Mouse (Mus musculus) right cerebral cortex, adult 2 months (tissue): ENCODE data around the gene Dock3.
A peak's percentile ranks its signal among the peaks of the same experiment; 100 is the strongest.
"Not testable (repeated sequence)": the region's sequence is repeated elsewhere in the genome, so short reads cannot be mapped to it uniquely, and the experiment has no call there.

ENCODE experiments used
- DNase-seq, 2 experiments: peaks; one replicate each; pipeline ENCODE4 v3.0.0; 2021 to 2022; ENCODE audit warnings: low spot score in 2 of 2

The Dock3 gene

DNA sequence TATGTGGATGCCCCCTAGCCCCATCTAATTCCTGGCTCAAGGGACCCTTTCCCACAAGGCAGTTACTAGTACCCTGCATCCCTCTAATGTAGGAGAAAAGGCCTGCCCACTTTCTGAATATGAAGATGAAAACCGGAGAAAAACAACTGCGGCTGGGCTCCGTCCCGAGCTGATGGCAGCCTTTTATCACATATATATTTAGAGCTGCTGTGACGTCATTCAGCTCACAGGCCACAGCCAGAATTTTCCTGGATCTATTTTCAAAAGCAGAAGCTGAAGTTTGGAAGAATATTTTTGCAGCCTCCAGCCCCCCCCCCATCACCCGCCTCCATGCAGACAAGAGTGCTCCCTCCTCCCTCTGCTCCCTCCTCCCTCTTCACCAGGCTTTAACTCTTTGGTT is 27.9 kb upstream of the Dock3 start:
- DNase-seq, result peak; percentile 74 to 80

DNA sequence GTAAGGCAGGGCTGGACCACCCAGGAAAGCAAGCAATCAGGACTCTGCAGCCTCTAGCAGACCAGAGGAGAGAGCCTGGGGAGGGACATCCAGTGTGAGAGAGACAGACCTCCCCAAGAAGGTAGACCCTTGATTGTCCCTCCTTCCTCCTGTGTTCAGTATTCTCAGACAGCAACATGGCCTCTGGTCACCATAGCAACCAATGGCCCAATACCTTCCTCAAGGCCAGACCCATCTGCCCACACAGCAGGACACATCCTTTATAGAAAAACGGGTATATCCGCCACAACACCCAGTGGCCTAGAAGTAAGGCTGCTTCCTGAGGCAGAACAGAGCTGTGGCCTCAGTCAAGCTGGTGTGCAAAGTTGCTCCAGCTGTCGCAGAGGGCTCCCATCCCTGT is 23.9 kb upstream of the Dock3 start:
- no peak for DNase-seq

DNA sequence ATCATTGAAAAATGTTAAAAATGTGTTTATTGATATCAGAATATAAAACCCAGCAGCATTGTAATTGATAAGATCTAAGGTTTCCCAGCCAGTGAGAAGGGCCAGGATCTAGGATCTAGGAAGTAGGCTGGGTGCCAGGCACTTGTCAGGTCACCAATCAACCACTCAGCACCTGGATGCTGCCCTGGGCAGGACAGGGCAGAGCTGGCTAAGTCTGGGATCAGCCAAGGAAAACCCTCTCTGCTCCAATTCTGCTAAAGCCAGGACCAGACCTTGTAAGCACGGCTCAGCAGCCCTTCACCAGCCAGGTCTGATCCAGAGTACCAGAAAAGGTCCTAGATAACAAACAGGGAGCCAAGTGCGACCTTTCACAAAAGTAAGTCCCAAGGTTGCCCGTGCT is 23.2 kb upstream of the Dock3 start:
- DNase-seq, result no peak

DNA sequence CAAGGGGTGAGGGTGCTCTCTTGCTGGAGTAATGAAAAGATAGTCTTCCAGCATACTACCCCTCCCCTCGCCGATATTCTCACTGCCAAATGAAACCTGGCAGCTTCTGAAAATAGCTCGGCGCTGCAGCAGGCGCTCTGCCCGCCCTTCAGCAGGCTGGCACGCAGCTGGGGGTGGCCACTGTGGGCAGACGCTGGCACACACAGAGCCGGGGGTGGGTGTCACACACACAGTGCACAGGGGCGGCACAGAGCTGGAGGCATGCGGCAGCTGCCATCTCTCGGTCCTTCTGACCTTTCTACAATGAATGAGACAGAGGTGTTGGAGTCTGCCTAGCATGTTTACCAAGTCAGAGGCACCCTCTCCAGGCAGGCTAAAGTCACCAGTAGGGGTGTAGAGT is 22.8 kb upstream of the Dock3 start:
- DNase-seq, result peak; percentile 81 to 86

DNA sequence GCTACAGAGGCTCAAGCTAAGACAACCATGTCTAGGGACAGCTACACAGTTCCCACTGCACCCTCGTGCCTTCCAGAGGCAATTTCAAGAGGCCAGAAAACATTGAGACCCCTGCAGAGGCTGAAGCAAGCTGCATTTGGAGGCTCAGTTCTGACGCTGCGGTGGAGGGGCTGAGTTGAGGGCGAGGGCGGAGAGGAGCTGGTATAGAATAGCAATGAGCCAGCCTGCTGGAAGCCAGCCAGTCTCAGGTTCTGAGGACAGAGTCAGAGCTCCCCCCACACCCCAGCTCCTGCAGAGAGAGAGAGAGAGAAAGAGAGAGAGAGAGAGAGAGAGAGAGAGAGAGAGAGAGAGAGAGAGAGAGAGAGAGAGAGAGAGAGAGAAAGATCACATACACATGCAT is 20.5 kb upstream of the Dock3 start:
- DNase-seq, result peak; percentile 84

DNA sequence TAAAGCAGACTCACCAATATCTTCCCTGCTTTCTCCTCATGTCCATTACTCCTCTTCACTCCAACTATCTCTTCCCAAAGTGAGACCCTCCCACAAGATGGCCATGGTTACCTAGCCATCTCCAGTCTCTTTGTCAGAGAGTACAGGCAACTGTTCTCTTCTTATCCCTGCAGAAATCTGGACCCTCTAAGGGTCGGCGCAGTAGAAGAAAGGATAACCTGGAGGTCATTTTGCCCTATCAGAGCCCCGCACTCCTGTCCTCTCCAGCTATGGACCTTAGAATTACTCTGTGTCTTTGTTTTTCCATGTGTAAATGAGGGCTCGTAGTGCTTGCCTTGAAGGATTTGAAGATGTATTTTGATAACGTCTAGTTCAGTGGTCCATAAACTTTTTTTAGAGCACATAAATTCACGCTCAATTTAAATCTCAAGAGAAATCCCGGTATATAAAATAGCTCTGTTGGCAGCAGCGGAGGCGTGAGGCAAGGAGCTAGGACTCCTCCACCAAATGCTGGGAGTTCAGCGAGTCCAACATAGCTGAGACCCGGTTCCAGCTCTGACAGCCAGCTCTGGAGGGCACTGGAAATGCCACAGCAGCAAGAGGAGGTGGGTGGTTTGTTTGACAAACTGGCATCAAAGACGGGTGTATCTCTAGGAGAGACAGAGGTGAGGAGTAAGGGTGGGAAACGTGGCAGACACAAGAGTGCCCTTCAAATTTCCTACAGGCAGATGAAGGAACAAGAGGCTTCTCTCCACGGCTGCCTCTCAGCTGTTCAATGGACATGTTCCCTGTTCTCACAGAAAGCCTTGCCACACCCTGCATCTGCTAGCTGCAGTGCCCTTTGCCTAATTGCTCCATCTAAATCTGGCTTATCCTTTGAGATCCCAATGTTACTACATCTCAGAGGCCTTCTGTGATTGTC is 19.0 kb upstream of the Dock3 start:
- peak in 1 of 2 experiments; percentile 67 for DNase-seq

DNA sequence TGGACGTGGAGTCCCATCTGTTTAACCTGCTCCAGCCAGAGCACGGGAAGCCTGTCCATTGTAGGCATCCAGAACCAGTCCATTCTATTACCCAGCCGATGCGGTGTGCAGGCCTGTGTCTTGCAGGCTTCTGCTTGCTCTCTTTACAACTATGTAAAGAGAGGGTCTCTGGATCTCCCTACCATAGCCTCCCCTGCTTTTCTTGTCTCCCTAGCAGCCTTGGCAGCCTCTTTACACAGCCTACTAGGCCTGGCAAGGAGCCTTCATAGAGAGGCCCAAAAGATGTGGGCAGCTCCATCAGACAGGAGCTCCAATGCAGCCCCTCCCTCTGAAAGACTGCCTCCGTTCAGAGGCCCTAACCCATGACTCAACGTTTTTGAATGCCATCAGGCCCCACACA is 17.4 kb upstream of the Dock3 start:
- DNase-seq, result peak in 1 of 2 experiments; percentile 63

DNA sequence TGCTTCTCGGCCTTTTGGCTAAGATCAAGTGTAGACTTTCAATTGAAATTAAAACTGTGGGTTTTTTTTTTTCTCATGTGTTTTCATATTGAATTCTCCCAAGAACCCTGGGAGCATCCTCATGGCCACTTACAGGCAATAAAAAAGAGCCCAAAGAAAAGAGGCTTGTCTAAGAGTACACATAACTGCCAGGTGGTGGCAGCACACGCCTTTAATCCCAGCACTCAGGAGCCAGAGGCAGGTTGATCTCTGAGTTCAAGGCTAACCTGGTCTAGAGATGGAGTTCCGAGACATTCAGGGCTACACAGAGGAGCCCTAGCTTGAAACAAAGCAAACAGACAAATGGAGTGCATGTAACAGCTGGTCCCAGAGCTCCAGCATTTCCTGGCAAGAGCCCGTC is 14.5 kb upstream of the Dock3 start:
- DNase-seq, result no peak

DNA sequence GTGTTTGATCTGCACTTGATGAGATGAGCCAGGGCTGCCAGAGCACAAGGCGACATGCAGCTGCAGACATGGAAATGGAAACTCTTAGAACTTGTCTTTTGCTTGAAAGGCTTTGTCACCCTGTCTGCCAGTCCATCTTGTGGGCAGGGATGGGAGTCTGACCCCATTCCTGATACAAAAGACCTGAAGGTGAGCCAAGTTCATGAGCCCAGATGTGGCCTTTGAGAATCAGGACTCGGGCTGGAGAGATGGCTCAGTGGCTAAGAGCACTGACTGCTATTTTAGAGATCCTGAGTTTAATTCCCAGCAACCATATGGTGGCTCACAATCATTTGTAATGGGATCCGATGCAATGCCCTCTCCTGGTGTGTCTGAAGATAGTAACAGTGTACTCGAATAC is 13.6 kb upstream of the Dock3 start:
- DNase-seq, result no peak

DNA sequence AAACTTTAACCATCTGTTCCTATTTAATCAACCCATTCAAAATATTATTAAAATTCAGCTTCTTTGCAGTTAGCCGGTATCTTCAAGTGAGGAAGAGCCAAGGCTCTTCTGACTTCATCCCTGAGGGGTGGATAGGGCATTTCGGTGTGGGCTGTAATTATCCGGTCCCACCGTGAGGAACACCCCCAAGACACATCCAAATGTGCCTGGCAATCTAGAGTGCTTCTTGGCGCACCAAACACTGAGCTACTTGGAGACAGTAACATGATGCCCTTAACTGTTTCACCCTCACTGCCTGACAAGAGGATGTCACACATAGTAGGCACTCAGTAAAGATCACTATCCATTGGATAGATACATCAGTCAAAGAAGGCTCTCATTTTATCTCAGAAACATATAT is 4.4 kb upstream of the Dock3 start:
- DNase-seq, result no peak

DNA sequence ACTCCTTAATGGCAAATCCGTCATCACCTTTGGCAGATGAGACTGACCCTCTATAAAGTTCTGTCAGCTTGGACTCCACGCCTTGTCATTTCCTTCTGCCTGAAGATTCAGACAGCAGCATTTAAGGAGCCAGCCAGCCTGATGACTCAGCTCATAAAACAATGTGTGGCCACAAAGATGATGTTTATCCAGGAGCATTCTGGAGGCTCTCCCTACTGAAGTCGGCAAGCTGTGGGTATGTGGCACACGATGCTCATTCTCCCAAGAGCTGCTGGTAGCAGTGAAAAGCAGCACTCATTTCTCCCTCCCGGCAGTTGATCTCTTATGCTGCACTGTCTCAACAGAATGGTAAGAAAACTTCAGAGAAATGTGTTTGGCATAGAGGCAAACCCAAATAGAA is 3.6 kb upstream of the Dock3 start:
- DNase-seq, result peak; percentile 65 to 69

DNA sequence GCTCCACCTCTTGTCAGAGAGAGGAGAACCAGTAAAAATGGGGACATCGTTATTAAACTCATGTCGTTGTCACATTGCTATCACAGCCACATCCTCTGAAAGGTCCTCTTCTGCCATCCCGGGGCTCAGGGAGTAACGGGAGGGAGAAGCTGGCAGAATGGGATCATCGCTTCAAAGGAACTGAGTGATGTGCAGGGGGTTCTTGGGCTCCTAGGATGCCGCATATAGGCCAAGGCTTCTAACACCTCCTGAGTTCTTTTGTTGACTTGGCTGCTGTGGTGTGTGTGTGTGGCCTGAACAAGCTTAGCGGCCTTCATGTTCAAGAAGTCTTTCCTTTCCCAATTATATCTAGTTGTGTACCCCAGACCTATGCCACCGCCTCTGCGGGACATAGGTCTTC is 431 bp upstream of the Dock3 start:
- DNase-seq, result no peak

DNA sequence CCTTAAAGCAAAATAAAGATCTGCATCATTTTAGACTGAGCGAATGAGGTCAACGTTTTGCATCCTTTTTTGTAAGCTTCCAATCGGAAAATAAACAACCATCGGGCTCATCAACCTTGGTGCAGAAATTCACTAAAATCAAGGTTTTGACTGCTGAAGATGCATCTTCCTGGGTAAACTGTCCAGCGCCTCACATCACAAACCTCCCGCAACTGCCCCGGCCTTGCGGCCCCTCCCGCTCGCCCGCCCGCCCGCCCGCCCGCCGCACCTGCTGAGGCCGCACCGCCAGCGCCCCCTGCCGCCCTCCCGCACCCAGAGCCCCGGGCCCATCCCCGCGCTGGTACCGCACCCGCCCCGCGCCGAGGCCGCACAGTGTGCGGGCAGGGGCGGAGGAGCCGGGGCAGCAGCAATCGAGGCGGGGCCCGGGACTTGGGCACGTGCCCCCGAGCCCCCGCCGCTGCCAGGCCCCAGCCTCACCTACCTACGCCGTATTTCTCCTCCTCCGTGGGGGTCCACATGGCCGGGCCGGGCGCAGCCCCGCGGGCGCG is 644 bp downstream of the Dock3 start:
- peak; percentile 64 to 70 for DNase-seq

DNA sequence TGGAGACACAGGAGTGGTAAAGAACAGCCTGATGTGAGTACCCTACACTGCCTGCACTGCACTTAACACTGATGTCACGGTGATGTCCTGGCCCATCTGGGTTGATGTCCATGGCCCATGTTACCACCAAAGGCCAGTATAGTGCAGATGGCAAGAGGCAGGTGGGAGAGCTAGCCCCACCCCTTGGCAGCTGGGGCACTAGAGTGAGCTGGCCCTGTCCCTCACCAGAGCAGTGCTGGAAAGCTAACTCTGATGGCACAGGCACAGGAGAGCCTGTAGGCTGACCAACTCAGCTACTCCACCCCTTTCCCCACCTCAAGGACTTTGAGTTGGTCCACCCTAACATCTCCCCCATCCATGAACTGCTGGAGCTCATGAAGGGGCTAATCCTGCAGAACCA is 7.1 kb downstream of the Dock3 start:
- DNase-seq, result no peak

DNA sequence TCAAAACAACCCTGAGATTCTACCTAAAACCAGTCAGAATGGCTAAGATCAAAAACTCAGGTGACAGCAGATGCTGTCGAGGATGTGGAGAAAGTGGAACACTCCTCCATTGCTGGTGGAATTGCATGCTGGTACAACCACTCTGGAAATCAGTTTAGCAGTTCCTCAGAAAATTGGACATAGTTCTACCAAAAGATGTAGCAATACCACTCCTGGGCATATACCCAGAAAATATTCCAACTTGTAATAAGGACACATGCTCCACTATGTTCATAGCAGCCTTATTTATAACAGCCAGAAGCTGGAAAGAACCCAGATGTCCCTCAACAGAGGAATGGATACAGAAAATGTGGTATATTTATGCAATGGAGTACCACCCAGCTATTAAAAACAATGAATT is 56.9 kb downstream of the Dock3 start:
- not testable (repeated sequence) for DNase-seq

DNA sequence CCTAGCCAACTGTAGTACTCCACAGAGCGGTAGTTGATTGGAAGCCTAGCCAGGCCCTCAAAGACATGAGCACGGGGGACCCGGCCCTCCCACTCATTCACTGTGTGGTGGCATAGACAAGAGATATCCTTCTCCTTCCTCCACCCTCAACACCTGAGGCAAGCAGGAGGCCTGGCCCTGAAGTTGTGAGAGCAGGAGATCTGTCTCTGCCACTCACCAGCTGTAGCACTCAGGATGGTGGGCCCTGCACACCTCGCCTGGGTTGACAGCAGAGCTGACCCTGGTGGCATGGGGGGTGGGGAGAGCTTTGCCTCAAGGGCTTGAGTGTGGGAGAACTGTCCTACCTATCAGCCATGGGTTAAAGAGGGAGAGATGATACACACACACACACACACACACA is 65.9 kb downstream of the Dock3 start:
- DNase-seq, result no peak

DNA sequence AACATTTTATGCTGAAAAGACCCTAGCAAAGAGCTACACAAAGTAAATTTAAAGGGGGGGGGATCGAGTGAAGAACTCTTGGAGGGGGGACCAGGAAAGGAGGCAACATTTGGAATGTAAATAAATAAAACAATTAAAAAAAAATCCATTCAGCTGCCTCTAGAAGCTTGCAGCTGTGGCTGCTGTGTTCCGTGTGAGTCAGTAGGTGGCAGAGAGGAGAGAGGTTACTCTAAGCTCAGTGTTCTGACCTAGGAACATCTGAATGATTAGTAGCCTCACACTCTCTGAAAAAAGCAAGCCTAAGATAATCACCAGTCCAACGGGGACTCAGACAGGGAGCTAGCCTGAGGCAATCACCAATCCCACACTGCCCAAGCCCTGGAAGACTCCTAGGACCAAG is 66.9 kb downstream of the Dock3 start:
- no peak for DNase-seq

DNA sequence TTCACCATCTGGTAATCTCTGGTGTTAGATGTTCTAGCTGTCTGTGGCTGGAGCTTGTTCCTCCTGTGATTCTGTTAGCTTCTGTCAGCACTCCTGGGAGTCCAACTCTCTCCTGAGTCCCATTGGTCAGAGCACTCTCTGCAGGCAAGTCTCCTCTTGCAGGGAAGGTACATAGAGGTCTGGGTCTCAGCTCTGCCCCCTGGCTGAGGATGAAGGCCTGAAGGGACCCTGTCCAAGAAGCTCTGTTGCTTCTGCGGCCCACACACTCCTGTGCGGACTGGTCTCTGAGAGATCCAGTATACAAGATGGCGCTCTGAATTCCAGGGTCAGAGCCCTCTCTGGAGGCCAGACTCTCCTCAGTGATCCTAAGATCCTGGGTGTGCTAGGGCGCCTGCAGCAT is 75.3 kb downstream of the Dock3 start:
- not testable (repeated sequence) for DNase-seq

DNA sequence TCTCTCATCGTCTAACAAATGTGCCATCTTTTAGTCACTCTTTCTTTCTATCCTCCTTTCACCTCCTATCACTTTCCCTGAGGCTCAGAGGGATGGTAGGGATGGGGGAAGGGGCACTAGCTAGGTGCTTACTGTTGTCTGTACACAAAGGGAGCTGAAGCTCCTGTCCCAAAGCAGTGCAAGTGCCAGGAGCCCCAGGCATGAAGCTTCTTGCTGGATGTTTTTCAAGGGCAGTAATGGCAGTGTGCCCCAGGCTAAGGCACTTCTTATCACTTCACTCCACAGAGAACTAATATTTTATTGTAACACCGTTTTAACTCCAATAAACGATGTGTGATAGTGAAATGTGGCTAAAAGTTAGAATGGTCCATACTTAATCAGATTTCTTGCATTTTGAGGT is 118.9 kb downstream of the Dock3 start:
- DNase-seq, result no peak

DNA sequence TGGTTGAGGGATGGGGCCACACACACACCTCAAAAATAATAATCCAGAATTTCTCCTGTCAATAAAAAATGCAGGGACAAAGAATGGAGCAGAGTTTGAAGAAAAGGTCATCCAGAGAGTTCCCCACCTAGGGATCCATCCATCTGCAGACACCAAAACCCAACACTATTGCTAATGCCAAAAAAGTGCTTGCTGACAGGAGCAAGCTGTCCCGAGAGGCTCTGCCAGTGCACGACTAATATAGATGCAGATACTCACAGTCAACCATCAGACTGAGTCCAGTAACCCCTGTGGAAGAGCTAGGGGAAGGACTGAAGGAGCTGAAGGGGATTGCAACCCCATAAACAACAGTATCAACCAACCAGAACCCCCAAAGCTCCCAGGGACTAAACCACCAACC is 119.7 kb downstream of the Dock3 start:
- DNase-seq, result no peak

DNA sequence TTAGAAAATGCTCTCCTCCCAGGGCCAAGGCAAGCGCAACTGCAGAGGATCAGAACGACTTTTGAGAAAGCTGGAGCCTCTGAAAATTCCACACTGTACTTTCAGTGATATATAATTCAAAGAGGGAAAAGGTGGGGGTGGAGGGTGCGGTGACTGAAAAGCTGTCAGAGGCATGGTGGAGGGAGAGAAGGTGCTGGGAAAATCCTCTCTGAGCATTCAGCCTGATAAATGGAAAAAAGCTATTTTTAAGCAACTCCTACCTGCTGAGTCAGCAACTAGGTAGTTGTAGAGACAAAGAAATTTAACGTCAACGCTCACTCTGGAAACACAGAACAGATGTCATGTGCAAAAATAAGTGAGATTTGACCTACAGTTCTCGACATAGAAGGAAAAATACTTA is 132.2 kb downstream of the Dock3 start:
- no peak for DNase-seq

DNA sequence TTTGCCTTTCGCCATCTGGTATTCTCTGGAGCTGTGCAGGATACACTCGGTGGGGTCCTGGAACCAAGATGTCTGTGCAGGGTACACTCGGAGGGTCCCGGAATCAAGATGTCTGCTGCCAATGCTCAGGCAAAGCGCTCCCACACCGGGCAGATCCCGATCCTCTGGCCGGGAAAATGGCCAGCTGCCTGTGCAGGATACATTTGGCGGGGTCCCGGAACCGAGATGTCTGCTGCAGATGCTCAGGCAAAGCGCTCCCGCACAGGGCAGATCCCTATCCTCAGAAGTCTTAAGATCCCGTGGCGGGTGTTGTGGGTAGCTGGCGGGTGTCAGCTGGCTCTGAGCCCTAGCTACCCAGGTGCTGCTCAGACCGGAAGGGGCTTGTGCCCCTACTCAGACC is 142.3 kb downstream of the Dock3 start:
- not testable (repeated sequence) for DNase-seq

DNA sequence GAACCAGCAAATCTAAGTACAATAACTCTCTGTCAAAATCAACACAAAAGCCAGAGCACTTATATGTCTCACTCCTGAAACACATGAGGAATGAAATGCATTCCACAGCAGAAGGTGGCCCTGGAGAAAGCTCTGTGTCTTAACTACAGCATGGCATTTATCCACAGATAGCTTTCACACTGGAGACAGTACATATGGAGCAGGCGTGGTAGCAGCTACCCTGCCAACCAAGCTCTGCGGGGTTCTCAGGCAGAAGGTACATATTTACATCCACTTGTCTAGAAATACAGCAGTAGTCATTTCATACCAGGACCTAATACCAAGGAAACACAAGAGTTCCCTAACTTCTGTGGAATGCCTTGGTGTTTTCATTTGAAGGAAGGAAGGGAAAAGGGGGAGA is 144.2 kb downstream of the Dock3 start:
- DNase-seq, result peak; percentile 54 to 57

DNA sequence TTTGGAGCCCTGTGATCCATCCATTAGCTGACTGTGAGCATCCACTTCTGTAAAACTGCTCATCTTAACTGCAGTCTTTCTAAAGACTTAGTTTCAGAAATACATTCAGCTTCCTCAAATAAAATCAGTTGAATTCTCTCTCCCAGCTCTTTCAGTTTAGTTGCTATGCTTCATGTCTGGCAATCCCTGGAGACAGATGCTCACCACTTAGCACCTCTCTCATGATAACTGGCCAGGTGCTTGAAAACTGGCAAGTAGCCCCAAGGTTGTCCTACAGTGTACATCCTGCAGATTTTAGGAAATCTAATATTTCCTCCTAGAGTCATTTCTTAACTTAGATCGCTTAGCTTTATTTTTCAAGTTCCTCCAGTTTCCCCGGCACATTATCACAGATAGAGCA is 193.8 kb downstream of the Dock3 start:
- DNase-seq, result no peak
